Mouse (Mus musculus) adrenal gland (tissue): ENCODE results near the gene Gm4450.
"Not testable (repeated sequence)": the region's sequence is repeated elsewhere in the genome, so short reads cannot be mapped to it uniquely, and the experiment has no call there.

Source experiments
- intact Hi-C: fragments of 180-260 bp; cut with DNase I; formaldehyde crosslinking; loops from one replicate; pipeline ENCODE4 v1.15.1; 2025
- long read RNA-seq, 2 experiments: library from polyadenylated mRNA; unstranded; transcript quantifications; one replicate each; pipeline ENCODE4 v2.0.0; 2020; ENCODE audit warnings: borderline replicate concordance in 1 of 2; ENCODE audit not compliant: insufficient replicate concordance in 1 of 2

Gene Gm4450
- long read RNA-seq, experiment 1 = 0 reads
- long read RNA-seq, experiment 2 = 0 reads

GRCm38 (mm10) chr3:98457026-98457425, at the start of gene Gm4450:
TSS of gene Gm4450 (minus strand) at chr3:98457126.
- intact Hi-C loops = not testable (repeated sequence)

DNA sequence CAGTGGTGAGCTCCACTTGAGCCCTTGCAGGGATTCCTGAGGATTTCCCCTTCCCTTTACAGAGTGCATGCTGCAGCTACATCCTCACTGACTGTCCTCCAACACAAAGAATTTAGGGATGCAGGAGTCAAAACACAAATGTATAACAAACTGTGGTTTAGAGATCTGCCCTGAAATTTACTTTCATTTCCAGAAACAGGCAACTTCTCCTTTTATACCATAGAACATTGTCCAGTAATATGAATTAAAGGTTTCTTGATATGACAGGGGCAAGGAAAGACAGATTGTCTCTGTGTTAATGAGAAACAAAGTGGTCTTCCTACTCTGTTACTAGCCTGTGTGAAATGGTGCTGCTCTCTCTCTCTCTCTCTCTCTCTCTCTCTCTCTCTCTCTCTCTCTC, 40.5 kb upstream of the Gm4450 start:
- intact Hi-C loops = not testable (repeated sequence)

DNA sequence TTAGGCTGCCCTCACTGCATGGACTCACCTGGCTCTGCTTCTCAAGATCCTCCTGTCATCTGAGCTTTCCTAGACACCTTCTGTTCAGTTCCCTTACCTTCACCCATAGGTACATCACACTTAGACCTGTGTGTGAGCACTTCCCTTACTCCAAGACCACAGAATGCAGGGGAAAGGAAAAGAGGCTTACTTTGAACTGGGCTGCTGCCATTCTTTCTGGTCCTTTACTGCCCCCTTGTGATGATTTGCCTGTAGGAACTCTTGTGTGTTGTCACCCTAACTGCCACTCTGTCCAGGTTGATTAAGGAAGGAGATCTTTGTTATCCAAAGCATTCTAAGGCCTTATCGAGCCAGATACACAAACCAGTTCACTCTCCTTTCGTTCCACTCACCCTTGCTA, 39.8 kb upstream of the Gm4450 start:
- intact Hi-C loops = not testable (repeated sequence)

GRCm38 (mm10) chr3:98495055-98495454, 38.1 kb upstream of the Gm4450 start:
- intact Hi-C loops = not testable (repeated sequence)

GRCm38 (mm10) chr3:98494184-98494583, 37.3 kb upstream of the Gm4450 start:
- intact Hi-C loops = not testable (repeated sequence)

DNA sequence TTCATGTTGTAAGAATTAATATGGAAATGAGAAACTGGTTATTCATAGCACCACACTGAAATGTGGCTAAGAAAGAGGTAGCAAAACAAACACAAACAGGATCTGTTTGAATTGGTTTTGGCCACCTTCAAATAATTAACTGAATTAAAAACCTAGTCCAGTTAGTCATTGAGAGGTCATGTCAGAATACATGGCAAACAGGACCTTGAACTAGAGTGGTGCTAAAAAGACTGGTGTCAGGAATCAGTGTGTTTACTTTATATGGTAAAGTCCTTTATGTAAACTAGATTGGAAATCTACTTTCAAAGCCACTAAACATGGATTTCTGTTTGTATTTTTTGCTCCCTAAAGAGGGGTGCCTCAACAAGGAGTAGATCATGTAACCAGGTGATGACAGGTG, 14.6 kb upstream of the Gm4450 start:
- intact Hi-C loops = not testable (repeated sequence)

DNA sequence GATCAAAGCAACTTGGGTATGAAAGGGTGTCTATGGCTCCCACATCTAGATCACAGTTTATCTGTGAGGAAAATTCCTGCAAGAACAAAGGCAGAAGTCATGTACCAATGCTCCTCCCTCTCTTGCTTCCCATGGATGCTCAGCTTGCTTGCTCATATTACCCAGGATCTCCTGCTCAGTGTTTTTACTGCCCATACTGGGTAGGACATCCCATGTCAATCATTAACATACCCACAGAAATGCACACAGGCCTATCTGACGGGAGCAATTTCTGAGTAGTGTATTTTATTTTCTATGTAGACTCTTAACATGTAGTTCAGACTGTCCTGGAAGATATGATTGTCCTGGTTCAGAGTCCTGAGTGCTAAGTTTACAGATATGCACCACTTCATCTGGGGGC, 14.1 kb upstream of the Gm4450 start:
- intact Hi-C loops = not testable (repeated sequence)

GRCm38 (mm10) chr3:98469323-98469722, 12.4 kb upstream of the Gm4450 start:
- intact Hi-C loops = not testable (repeated sequence)

DNA sequence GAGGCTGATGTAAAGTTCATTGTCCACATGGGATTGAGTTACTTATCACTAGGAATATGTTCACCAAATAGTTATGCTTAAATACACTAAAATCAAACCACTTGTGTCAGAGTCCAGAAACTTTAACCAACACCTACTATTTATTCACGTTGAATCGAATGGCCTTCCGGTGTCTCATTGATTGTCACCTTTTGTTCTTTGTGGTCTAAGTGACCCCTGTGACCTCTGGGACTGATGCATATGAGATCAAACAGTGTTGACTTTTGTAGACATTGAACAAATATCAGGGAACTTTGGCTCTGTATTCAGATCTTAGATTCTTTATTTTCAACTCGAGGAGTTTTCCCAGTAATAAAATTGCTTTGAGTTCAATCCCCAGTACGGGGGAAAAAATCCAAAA, 3.1 kb downstream of the Gm4450 start:
- intact Hi-C loops = not testable (repeated sequence)

DNA sequence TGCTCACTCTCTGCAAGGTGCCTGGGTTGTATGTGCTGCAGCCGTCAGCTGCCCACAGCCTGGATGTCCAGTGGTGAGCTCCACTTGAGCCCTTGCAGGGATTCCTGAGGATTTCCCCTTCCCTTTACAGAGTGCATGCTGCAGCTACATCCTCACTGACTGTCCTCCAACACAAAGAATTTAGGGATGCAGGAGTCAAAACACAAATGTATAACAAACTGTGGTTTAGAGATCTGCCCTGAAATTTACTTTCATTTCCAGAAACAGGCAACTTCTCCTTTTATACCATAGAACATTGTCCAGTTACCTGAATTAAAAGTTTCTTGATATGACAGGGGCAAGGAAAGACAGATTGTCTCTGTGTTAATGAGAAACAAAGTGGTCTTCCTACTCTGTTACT, 13.0 kb downstream of the Gm4450 start:
- intact Hi-C loops = not testable (repeated sequence)

DNA sequence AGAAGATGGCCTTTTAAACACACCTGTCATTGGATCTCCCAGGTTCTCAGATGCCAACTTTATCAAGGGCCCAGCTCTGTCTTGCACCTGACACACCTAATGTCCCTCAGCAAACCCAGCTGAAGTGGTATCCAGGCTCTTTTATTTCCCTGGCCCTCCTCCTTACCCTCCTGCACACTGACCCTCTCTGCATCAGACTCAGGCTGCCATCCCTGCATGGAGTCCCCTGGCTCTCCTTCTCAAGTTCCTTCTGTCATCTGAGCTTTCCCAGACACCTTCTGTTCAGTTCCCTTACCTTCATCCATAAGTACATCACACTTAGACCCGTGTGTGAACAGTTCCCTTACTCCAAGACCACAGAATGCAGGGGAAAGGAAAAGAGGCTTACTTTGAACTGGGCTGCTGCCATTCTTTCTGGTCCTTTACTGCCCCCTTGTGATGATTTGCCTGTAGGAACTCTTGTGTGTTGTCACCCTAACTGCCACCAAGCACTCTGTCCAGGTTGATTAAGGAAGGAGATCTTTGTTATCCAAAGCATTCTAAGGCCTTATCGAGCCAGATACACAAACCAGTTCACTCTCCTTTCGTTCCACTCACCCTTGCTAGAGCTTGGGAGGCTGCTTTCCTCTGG, 13.7 kb downstream of the Gm4450 start:
- intact Hi-C loops = not testable (repeated sequence)

GRCm38 (mm10) chr3:98442245-98442644, 14.7 kb downstream of the Gm4450 start:
- intact Hi-C loops = not testable (repeated sequence)

DNA sequence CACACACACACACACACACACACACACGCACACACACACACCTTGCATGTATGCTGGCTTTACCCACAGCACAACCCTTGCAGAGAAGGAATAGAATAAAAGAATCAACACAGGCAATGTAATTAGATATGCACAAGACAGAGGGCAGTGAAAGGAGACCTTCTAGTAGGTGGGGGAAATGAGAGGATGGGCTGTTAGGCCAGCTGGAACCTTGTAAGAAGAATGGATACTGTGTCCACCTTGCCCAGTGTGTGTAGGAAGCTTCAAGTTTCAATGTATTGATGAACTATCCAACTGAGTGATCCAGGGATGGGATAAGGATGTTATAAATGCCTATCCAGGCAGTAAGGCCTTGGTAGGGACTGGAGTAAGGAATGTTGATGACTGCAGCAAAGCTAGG, 21.9 kb downstream of the Gm4450 start:
- intact Hi-C loops = no loop called here

- intact Hi-C loops = no loop called here
These were observed 22.7 kb downstream of the Gm4450 start for GRCm38 (mm10) chr3:98434088-98434816.

GRCm38 (mm10) chr3:98428928-98429525, 27.9 kb downstream of the Gm4450 start:
- intact Hi-C loops = loop anchor here (5.0 kb wide), 2 partner anchors 47 to 67 kb away; partner anchors contain the start of gene Zfp697

GRCm38 (mm10) chr3:98428449-98428775, 28.5 kb downstream of the Gm4450 start:
- intact Hi-C loops = loop anchor here (5.0 kb wide), 2 partner anchors 46 to 66 kb away; partner anchors contain the start of gene Zfp697

- intact Hi-C loops = loop anchor here (5.0 kb wide), 2 partner anchors 46 to 66 kb away; partner anchors contain the start of gene Zfp697
These were observed 29.1 kb downstream of the Gm4450 start for GRCm38 (mm10) chr3:98427600-98428448.

DNA sequence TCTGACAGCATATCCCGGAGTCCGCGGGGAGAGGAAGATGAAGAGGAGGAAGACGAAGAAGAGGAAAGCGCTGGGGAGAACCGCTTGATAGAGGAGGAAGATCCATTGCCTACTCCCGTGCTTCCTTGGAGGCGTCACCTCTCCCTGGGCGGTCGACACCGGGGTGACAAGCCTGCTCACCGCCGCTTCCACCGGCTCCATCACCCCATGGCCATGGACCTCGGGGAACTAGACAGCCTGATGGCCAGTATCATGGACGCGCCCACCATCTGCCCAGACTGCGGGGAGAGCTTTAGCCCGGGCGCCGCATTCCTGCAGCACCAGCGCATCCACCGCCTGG, 29.7 kb downstream of the Gm4450 start:
- intact Hi-C loops = loop anchor here (5.0 kb wide), 2 partner anchors 45 to 65 kb away; partner anchors contain the start of gene Zfp697

DNA sequence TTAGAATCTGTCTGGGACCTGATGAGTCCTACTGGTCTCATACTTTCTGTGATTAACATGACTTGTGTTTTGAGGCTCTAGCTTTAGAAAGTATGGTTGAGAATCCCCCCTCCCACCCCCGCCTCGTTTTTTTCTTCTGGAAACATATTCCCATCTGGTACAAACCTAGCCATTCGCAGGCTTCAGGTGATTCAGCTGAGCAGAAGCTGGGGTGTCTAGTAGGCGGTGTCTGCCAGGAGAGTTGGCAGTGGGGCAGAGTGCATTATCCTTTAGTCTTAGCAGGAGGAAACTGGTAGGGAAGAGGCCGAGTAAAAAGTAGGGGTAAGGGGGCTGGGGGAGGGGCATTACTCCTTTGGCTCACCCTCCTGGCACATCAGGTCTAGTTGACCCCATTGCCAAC, 30.2 kb downstream of the Gm4450 start:
- intact Hi-C loops = loop anchor here (5.0 kb wide), 2 partner anchors 44 to 64 kb away; partner anchors contain the start of gene Zfp697

- intact Hi-C loops = no loop called here
These were observed 34.0 kb downstream of the Gm4450 start for GRCm38 (mm10) chr3:98422926-98423325.

- intact Hi-C loops = no loop called here
These were observed 37.2 kb downstream of the Gm4450 start for GRCm38 (mm10) chr3:98419786-98420070.
